Mouse (Mus musculus): ENCODE data around the gene Vmn2r29. TPM values are rescaled to one million over a fixed set of nuclear protein-coding genes. Genes with fewer than 3 reads are reported as not detected.

The Vmn2r29 gene
- not detected for polyA plus RNA-seq (2012; fragmentation: generic; extraction: Trizol)

DNA sequence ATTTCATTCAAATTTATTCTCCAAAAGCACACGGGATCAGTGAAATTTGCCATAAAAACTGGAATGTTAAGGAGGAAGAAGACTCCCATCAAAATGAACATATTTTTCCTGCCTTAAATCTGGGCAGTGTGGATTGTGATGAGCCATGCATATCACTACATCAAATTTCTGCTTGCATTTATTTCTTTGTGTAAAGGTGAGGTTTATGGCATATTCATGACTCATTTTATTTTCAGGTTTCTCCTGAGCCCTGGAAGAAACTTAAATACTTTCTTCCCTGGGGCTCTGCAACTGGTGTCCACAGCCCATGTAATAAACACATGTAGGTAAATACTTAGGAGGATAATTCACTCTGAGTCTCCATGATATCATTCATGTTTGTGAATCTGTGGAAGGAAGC, at the start of gene Vmn2r29:
TSS of gene Vmn2r29 (minus strand) at position 101 of the 400 bp plus-strand sequence.

DNA sequence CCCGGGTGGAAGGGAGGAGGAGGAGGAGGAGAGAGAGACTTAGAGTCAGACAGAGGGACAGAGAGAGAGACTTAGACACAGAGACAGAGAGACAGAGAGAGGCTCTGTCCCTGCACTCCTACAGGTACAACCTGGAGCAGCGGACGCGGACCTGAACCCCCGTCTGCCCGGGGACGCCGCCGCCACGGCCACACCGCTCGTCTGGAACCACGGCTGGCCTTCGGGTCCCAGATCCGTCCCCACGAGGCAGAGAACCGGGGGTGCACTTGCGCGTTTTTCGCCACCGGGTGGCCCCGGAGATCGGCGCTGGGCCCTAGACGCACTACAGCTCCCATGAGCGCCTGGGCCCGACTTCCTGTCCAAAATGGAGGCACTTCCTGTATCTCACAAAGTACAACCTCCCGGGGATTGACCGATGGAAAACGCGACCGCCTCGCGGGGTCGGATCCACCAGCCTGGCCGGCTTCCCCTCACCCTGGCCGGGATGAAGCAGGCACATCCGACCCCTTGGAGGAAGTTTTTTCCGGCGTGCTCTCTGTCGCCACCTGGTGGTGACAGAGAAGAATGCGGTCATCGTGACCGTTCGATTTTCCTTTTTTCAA, 30.9 kb upstream of the Vmn2r29 start, which contains the start of gene Gm45844:
TSS of gene Gm45844 (minus strand) at position 324 of the 602 bp plus-strand sequence.

DNA sequence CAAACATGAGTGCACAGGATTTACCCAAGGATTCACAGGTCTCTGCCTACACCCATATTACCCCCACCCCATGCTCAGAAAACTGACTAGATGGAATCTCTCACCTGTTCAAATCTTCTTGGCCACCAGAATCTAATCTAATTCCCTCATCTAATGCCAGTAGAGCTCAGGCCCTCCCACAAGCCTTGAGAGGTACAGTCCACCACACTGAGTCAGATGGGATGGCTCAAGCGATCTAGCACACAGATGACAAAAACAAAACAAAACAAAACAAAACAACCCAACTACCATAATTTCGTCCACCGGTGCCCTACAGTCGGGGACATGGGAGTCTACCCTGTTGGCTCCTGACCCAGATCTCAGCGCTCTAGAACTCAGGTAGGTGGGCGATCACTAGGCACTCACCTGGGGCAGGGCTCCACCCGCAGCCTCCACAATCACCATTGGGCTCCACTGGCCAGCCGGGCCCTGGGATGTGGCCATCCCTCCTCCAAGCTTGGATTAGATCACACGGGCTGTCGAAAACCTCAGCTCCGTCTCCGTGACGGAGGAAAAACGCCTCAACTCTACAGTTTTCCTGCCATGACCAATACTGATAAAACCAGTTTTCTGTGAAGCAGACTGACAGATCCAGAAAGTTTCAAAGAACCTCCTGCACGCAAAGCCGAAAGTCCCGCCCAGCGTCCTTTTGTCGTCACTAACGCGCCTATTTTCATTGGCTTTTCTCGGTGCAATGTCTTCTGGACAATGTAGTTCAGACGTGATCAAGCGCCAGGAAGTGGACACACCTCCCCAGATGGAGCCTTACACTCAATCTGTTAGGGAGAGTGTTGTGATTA, 37.6 kb downstream of the Vmn2r29 start, which contains the start of gene Zfp772:
TSS of gene Zfp772 (minus strand) at position 686 of the 839 bp plus-strand sequence.

Other genes with a start within 250 kb of the Vmn2r29 start
- 1 to 10 TPM; 4.8 to 10.0 TPM for gene Zfp954, start 125.8 kb downstream of the Vmn2r29 start, polyA plus RNA-seq (2012; fragmentation: generic; extraction: Trizol)
- under 1 TPM in 1 of 2 experiments, not detected in 1; 0.35 TPM for gene Zfp773, start 110.6 kb downstream of the Vmn2r29 start, polyA plus RNA-seq (2012; fragmentation: generic; extraction: Trizol)
- under 1 TPM; 0.05 to 0.86 TPM for gene Zfp418, start 76.0 kb downstream of the Vmn2r29 start, polyA plus RNA-seq (2012; fragmentation: generic; extraction: Trizol)
- 1 to 10 TPM in 1 of 2 experiments, under 1 TPM in 1; 0.28 to 1.7 TPM for gene Zfp772, start 37.3 kb downstream of the Vmn2r29 start, polyA plus RNA-seq (2012; fragmentation: generic; extraction: Trizol)
- under 1 TPM; 0.07 to 0.34 TPM for gene Gm45844, start 31.0 kb upstream of the Vmn2r29 start, polyA plus RNA-seq (2012; fragmentation: generic; extraction: Trizol)
- gene Clcn4, start 53.5 kb upstream of the Vmn2r29 start, polyA plus RNA-seq (2012; fragmentation: generic; extraction: Trizol) = 10 to 100 TPM in 1 of 2 experiments, 1 to 10 TPM in 1; 1.8 to 12.5 TPM
- gene Vmn2r30, start 90.3 kb upstream of the Vmn2r29 start, polyA plus RNA-seq (2012; fragmentation: generic; extraction: Trizol) = not detected
- gene Gm45783, start 127.2 kb upstream of the Vmn2r29 start, polyA plus RNA-seq (2012; fragmentation: generic; extraction: Trizol) = not detected
- not detected for gene Vmn2r31, start 152.4 kb upstream of the Vmn2r29 start, polyA plus RNA-seq (2012; fragmentation: generic; extraction: Trizol)
- not detected for gene Vmn2r32, start 232.7 kb upstream of the Vmn2r29 start, polyA plus RNA-seq (2012; fragmentation: generic; extraction: Trizol)